Mouse (Mus musculus): ENCODE results near the gene Ptpn18.

DNA sequence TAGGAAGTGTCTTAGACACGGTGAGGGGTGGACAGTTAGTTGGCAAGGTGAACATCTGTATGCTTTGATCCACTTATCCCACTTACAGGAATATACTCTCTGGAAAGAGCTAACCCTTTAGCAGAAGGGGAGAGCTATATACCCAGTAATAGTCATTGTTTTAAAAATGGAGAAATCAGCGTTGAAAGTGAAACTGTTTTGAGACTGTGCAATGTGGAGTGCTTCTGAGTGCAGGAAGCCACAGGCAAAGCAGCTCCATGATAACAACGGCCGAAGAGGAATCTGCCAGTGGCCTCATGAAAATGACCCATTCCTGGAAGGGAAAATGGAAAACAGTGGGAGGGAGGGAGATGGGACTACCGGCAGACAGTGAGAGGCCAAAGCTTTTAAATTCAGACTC lies 21.2 kb downstream of the Ptpn18 start:
- no peak for TF ChIP-seq CTCF (IDR thresholded peaks at IDR 0.05; ENCODE audit: low read depth)
- TF ChIP-seq EP300 (optimal IDR thresholded peaks at IDR 0.05), result no peak
